Mouse (Mus musculus) stomach, postnatal 0 days (tissue): Measurements from ENCODE around the gene Foxs1. TPM values are rescaled to one million over a fixed set of nuclear protein-coding genes. Genes with fewer than 3 reads are reported as not detected.
A peak's percentile ranks its signal among the peaks of the same experiment; 100 is the strongest.

Source experiments
- ATAC-seq: fragments of 200-750 bp; cut with Nextera tagmentation; 2 replicates; pipeline ENCODE4 v1.8.0; 2017; ENCODE audit not compliant: low FRiP score, low TSS enrichment
- DNase-seq: peaks from one replicate; pipeline ENCODE4 v3.0.0-alpha.2; 2016; ENCODE audit warnings: low spot score
- H3K27ac ChIP-seq: fragments of 300-500 bp; sonication (generic); replicated peaks from 2 replicates; pipeline ENCODE4 v1.5.1; 2014; ENCODE audit warnings: mild to moderate bottlenecking, control low read depth
- H3K27me3 ChIP-seq: fragments of 300-500 bp; sonication (generic); 2 replicates; pipeline ENCODE4 v1.6.1; 2014; ENCODE audit warnings: low read length; ENCODE audit not compliant: control insufficient read depth, insufficient read depth
- H3K36me3 ChIP-seq: fragments of 300-500 bp; sonication (generic); 2 replicates; pipeline ENCODE4 v1.6.1; 2014; ENCODE audit warnings: low read length, mixed read lengths; ENCODE audit not compliant: control insufficient read depth, insufficient read depth
- H3K4me1 ChIP-seq: fragments of 300-500 bp; sonication (generic); replicated peaks from 2 replicates; pipeline ENCODE4 v1.6.1; 2014; ENCODE audit warnings: antibody characterized with exemption; ENCODE audit not compliant: control insufficient read depth, insufficient read depth
- H3K4me2 ChIP-seq: fragments of 300-500 bp; sonication (generic); replicated peaks from 2 replicates; pipeline ENCODE4 v1.6.1; 2014; ENCODE audit warnings: low read depth, mild to moderate bottlenecking, control low read depth, moderate library complexity
- H3K4me3 ChIP-seq: fragments of 300-500 bp; sonication (generic); 2 replicates; pipeline ENCODE4 v1.5.1; 2014; ENCODE audit warnings: low read depth, low read length, control low read depth
- H3K9ac ChIP-seq: fragments of 300-500 bp; sonication (generic); 2 replicates; pipeline ENCODE4 v1.6.1; 2014; ENCODE audit warnings: mild to moderate bottlenecking, low read length, control low read depth, mixed read lengths
- H3K9me3 ChIP-seq: fragments of 300-500 bp; sonication (generic); 2 replicates; pipeline ENCODE4 v1.6.1; 2016; ENCODE audit warnings: low read length; ENCODE audit not compliant: control insufficient read depth
- CTCF ChIP-seq: IDR thresholded peaks from 2 replicates; pipeline ENCODE4 v1.5.1; 2016; ENCODE audit warnings: antibody characterized with exemption, low read depth, mild to moderate bottlenecking, moderate library complexity
- EP300 ChIP-seq: optimal IDR thresholded peaks from 2 replicates; pipeline ENCODE3; 2016; ENCODE audit warnings: antibody characterized with exemption
- WGBS: fragments of 180-500 bp; shearing (Covaris S2); extraction: QIAGEN DNeasy Blood & Tissue Kit; methylation state at CpG from one replicate; pipeline ENCODE4 v1.1.7; 2014; 5-methylcytosine and 5-hydroxymethylcytosine counted together
- polyA plus RNA-seq: library from polyadenylated mRNA; unstranded; fragments of >200 nt; fragmentation: Nextera tagmentation; extraction: Ambion mirVana; gene quantifications from 2 replicates; pipeline ENCODE4 v1.2.1, GENCODE M21; 2015

Foxs1 gene
- polyA plus RNA-seq, 1 experiment from 2014 or later: 2.6 TPM

DNA sequence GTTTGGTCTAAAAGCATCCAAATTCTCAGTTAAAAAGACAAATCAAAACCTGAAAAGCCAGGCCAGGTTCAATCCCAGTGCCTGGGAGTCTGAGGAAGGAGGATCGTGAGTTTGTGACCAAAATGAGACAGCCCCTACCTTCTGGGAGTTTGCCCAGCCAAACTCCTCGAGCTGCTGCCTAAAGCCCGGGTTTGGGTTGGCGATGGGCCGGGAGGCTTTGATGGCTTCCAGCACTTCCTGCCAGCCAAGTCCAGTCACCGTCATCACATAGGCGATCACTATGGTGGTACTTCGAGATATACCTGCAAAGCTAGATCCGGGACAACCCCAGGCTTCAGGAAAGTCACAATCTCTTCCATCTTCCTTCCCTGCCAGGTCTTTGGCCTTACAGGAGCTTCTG, 11.0 kb upstream of the Foxs1 start:
- 64% methylated on average over 9 of the region's 9 CpGs for WGBS
- DNase-seq: no peak
- no peak overlapping the region for H3K9ac ChIP-seq
- no peaks in the 10 kb centered on the region for H3K4me1 ChIP-seq
- H3K27ac ChIP-seq: no peak overlapping the region
- H3K9me3 ChIP-seq: no peaks in the 10 kb centered on the region
- no peak for ATAC-seq
- no peak overlapping the region for H3K4me3 ChIP-seq
- no peaks in the 10 kb centered on the region for H3K36me3 ChIP-seq
- TF ChIP-seq EP300 (no peak), CTCF (no peak)
- no peak overlapping the region for H3K4me2 ChIP-seq
- H3K27me3 ChIP-seq: peaks cover 20% of the 10 kb centered on the region; the same call in 1 of the 2 replicates

DNA sequence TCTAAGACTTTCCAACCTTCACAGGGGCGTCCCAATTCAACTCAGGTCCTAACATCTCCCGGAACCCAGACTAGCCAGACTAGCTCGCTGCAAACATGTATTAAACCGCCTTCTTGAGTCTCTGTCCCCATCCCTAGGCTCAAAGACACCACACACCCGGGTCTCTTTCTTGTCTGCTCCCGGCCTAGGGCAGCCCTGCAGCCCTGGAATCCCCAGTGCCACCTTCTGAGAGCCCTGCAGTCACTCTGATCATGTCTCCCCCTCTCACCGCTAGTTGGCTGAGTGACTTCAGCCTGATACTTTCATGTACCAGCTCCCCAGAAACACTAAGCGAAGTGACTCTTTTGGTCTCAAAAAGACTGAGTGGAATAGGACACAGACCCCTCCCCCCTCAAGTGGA, 10.6 kb upstream of the Foxs1 start:
- H3K4me3 ChIP-seq: peak overlapping the region; percentile 27; the same call in 1 of the 2 replicates
- DNase-seq (no peak), ATAC-seq (no peak)
- peak overlapping the region; percentile 59; the same call in 1 of the 2 replicates for H3K4me2 ChIP-seq
- no peaks in the 10 kb centered on the region for H3K9me3 ChIP-seq
- no peak overlapping the region for H3K27ac ChIP-seq
- no peaks in the 10 kb centered on the region for H3K36me3 ChIP-seq
- no peak for TF ChIP-seq CTCF
- TF ChIP-seq EP300: no peak
- no peaks in the 10 kb centered on the region for H3K4me1 ChIP-seq
- H3K27me3 ChIP-seq: peaks cover 20% of the 10 kb centered on the region; the same call in 1 of the 2 replicates
- no peak overlapping the region for H3K9ac ChIP-seq
- 10% methylated on average over 8 of the region's 8 CpGs for WGBS

- Histone ChIP-seq H3K36me3 (no peaks in the 10 kb centered on the region), H3K27me3 (peaks cover 20% of the 10 kb centered on the region; the same call in 1 of the 2 replicates), H3K9me3 (no peaks in the 10 kb centered on the region), H3K4me2 (peak overlapping the region; percentile 59), H3K4me3 (peak overlapping the region; percentile 27), H3K27ac (no peak overlapping the region), H3K9ac (no peak overlapping the region), H3K4me1 (no peaks in the 10 kb centered on the region)
- no peak for ATAC-seq
- no peak for DNase-seq
- 1% methylated on average over 56 of the region's 65 CpGs for WGBS
- TF ChIP-seq CTCF (no peak), EP300 (no peak)
Measured at GRCm38 (mm10) chr2:152942898-152943515, 10.0 kb upstream of the Foxs1 start.

DNA sequence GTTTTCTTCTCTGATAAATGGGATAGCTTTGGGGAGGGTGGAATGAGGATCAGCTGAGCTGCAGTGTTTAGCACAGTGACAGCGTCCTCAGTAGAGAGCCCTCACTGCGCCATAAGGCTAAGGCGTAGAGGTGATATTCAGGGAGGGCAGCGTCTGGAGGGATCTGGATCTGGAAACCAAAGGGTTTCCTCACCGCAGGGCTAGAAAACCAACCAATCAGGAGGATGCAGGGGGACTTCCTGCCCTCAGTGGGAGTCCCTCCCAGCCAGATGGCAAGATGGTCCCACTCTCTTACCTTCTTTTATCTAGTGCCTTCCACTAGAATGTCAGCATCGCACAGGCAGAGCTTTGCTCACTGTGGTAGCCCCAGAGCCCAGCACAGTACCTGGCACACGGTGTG, 8.8 kb upstream of the Foxs1 start:
- TF ChIP-seq EP300: no peak
- ATAC-seq (no peak), DNase-seq (no peak)
- Histone ChIP-seq H3K9ac (no peak overlapping the region), H3K36me3 (no peaks in the 10 kb centered on the region), H3K9me3 (no peaks in the 10 kb centered on the region), H3K4me1 (no peaks in the 10 kb centered on the region), H3K27ac (no peak overlapping the region), H3K27me3 (peaks cover 20% of the 10 kb centered on the region; the same call in 1 of the 2 replicates), H3K4me2 (no peak overlapping the region), H3K4me3 (no peak overlapping the region)
- WGBS: 32% methylated on average over 7 of the region's 7 CpGs

GRCm38 (mm10) chr2:152941106-152941505, 8.1 kb upstream of the Foxs1 start:
- no peaks in the 10 kb centered on the region for H3K4me1 ChIP-seq
- H3K9ac ChIP-seq: no peak overlapping the region
- 73% methylated on average over 6 of the region's 6 CpGs for WGBS
- no peak overlapping the region for H3K4me3 ChIP-seq
- no peak overlapping the region for H3K27ac ChIP-seq
- ATAC-seq (no peak), DNase-seq (no peak)
- H3K27me3 ChIP-seq: peaks cover 20% of the 10 kb centered on the region; the same call in 1 of the 2 replicates
- H3K9me3 ChIP-seq: no peaks in the 10 kb centered on the region
- H3K4me2 ChIP-seq: no peak overlapping the region
- H3K36me3 ChIP-seq: no peaks in the 10 kb centered on the region
- TF ChIP-seq EP300 (no peak), CTCF (no peak)

- no peaks in the 10 kb centered on the region for H3K36me3 ChIP-seq
- 11% methylated on average over 4 of the region's 4 CpGs for WGBS
- no peaks in the 10 kb centered on the region for H3K9me3 ChIP-seq
- no peak overlapping the region for H3K4me2 ChIP-seq
- H3K9ac ChIP-seq: no peak overlapping the region
- peaks cover 20% of the 10 kb centered on the region; the same call in 1 of the 2 replicates for H3K27me3 ChIP-seq
- no peak overlapping the region for H3K4me3 ChIP-seq
- H3K27ac ChIP-seq: no peak overlapping the region
- no peaks in the 10 kb centered on the region for H3K4me1 ChIP-seq
- TF ChIP-seq CTCF: peak; percentile 80
- TF ChIP-seq EP300: no peak
- 0 out of 2 replicates have a peak, but pooled peaks have one; percentile 24 for ATAC-seq
- peak; percentile 59 for DNase-seq
Measured at GRCm38 (mm10) chr2:152939846-152940245, 6.8 kb upstream of the Foxs1 start.
